Mouse (Mus musculus) limb, embryonic 12.5 days (tissue): ENCODE measurements around the gene Qrich2. TPM values are rescaled to one million over a fixed set of nuclear protein-coding genes. Genes with fewer than 3 reads are reported as not detected.
"Not testable (repeated sequence)": the region's sequence is repeated elsewhere in the genome, so short reads cannot be mapped to it uniquely, and the experiment has no call there.

Source experiments
- ATAC-seq: fragments of 200-750 bp; cut with Nextera tagmentation; 2 replicates; pipeline ENCODE4 v1.8.0; 2017; ENCODE audit warnings: low read depth, moderate TSS enrichment; ENCODE audit not compliant: insufficient number of reproducible peaks, insufficient read depth, low FRiP score, low TSS enrichment
- H3K27ac ChIP-seq: fragments of 300-500 bp; sonication (generic); 2 replicates; pipeline ENCODE4 v1.5.1; 2016; ENCODE audit warnings: mild to moderate bottlenecking, moderate library complexity
- H3K27me3 ChIP-seq: fragments of 300-500 bp; sonication (generic); 2 replicates; pipeline ENCODE4 v1.6.1; 2016; ENCODE audit warnings: mild to moderate bottlenecking, moderate library complexity
- H3K36me3 ChIP-seq: fragments of 300-500 bp; sonication (generic); 2 replicates; pipeline ENCODE4 v1.6.1; 2016; ENCODE audit warnings: mild to moderate bottlenecking, moderate library complexity
- H3K4me1 ChIP-seq: fragments of 300-500 bp; sonication (generic); replicated peaks from 2 replicates; pipeline ENCODE4 v1.6.1; 2016
- H3K4me2 ChIP-seq: fragments of 300-500 bp; sonication (generic); 2 replicates; pipeline ENCODE4 v1.6.1; 2016; ENCODE audit warnings: mild to moderate bottlenecking, moderate library complexity
- H3K4me3 ChIP-seq: fragments of 300-500 bp; sonication (generic); replicated peaks from 2 replicates; pipeline ENCODE4 v1.5.1; 2016; ENCODE audit warnings: mild to moderate bottlenecking
- H3K9ac ChIP-seq: fragments of 300-500 bp; sonication (generic); replicated peaks from 2 replicates; pipeline ENCODE4 v1.6.1; 2016; ENCODE audit warnings: mild to moderate bottlenecking, moderate library complexity
- H3K9me3 ChIP-seq: fragments of 300-500 bp; sonication (generic); 2 replicates; pipeline ENCODE4 v1.6.1; 2016; ENCODE audit warnings: mild to moderate bottlenecking, moderate library complexity
- WGBS: fragments of 180-500 bp; shearing (Covaris S2); methylation state at CpG from one replicate; pipeline ENCODE4 v1.1.7; 2016; 5-methylcytosine and 5-hydroxymethylcytosine counted together
- polyA plus RNA-seq: library from polyadenylated mRNA; unstranded; fragments of >200 nt; fragmentation: Nextera tagmentation; extraction: Ambion mirVana; gene quantifications from 2 replicates; pipeline ENCODE4 v1.2.1, GENCODE M21; 2016

Gene Qrich2
- polyA plus RNA-seq, 1 experiment from 2014 or later = 0.35 TPM

DNA sequence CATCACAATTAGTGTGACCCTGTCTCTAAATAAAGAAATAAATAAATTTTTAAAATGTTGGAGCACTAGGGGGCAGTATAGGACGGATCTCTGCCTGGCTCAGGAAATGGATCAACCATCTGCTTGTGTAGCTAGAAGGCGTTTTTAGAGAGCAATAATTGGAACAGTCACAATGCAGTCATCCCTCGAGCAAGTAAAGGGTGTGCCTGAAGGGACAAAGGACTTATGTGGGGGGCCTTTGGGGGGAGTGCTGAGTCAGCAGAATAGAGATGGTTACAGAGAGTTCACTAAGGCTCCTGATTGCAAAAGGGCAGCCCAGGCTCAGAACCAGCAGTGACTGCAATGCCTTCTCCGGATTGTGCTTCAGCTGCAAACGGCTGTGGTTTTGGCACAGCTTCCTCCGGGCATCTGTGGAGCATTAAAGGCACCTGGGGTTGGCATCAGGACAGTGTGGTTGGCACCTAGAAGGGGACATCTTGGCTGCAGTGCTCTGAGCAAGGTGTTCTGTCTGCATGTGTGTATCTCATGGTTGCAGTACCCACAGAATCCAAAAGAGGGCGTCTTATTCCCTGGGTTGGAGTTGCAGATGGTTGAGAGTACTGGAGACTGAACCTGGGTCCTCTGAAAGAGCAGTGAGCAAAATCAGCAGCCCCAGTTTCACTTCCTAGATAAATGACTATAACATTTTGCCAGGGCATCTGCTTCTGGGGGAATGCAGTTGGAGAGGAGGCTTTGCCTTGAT, 35.1 kb upstream of the Qrich2 start:
- no peaks in the 10 kb centered on the region for H3K36me3 ChIP-seq
- H3K4me1 ChIP-seq = 0 out of 2 replicates have a peak, but pooled peaks cover 3% of the 10 kb centered on the region
- WGBS = 32% methylated on average over 7 of the region's 7 CpGs
- 0 out of 2 replicates have a peak, but pooled peaks have one; percentile 26 for ATAC-seq
- H3K4me3 ChIP-seq = no peak overlapping the region
- H3K27ac ChIP-seq = no peak overlapping the region
- H3K27me3 ChIP-seq = peaks cover 4% of the 10 kb centered on the region; the same call in 1 of the 2 replicates
- H3K4me2 ChIP-seq = no peak overlapping the region
- no peaks in the 10 kb centered on the region for H3K9me3 ChIP-seq
- H3K9ac ChIP-seq = no peak overlapping the region

DNA sequence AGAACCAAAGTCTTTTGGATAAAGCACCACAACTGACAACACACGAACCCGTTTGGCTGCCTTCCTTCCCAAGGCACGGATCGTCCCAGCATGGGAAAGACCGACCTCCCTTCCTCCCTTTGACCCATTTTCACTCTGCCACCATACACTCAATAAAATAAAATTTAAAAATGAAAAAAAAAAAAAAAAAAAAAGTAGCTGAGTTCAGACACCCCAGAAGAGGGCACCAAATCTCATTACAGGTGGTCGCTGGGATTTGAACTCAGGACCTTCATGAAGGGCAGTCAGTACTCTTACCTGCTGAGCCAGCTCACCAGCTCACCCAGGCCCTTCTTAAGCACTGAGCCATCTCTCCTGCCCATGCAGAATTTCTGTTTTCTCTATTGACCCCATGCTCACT, 33.0 kb upstream of the Qrich2 start:
- peaks cover 7% of the 10 kb centered on the region; the same call in 1 of the 2 replicates for H3K4me1 ChIP-seq
- peaks cover 4% of the 10 kb centered on the region; the same call in 1 of the 2 replicates for H3K27me3 ChIP-seq
- no peak for ATAC-seq
- no peaks in the 10 kb centered on the region for H3K36me3 ChIP-seq
- H3K4me2 ChIP-seq = peak overlapping the region; percentile 48
- H3K27ac ChIP-seq = no peak overlapping the region
- H3K4me3 ChIP-seq = peak overlapping the region; percentile 27; the same call in 1 of the 2 replicates
- H3K9ac ChIP-seq = no peak overlapping the region
- WGBS = 35% methylated on average over 6 of the region's 6 CpGs
- no peaks in the 10 kb centered on the region for H3K9me3 ChIP-seq

DNA sequence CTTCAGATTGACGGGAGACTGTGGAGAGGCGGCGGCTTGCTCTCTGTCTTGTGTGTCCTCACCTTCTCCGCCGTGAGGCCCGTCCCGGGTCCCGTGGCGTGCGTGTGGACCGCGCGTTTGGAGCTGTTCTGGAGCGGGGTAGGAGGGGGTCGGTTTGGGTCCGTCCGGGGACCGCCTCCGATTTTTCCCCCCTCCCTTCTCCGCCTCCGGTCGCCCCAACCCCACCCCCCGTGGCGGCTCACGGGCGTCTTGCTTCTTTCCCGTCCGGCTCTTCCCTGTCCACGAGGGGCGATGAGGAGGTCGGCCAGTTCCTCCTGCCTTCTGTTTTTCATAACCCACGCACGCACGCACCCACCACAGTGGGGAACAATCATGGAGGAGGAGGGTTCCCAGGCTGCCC, 32.6 kb upstream of the Qrich2 start:
- Histone ChIP-seq H3K9me3 (no peaks in the 10 kb centered on the region), H3K36me3 (no peaks in the 10 kb centered on the region), H3K4me2 (peak overlapping the region; percentile 48), H3K4me1 (peaks cover 7% of the 10 kb centered on the region; the same call in 1 of the 2 replicates), H3K27me3 (peaks cover 4% of the 10 kb centered on the region; the same call in 1 of the 2 replicates), H3K4me3 (peak overlapping the region; percentile 27), H3K9ac (peak overlapping the region; percentile 44; the same call in 1 of the 2 replicates), H3K27ac (no peak overlapping the region)
- no peak for ATAC-seq
- WGBS = 31% methylated on average over 33 of the region's 34 CpGs

DNA sequence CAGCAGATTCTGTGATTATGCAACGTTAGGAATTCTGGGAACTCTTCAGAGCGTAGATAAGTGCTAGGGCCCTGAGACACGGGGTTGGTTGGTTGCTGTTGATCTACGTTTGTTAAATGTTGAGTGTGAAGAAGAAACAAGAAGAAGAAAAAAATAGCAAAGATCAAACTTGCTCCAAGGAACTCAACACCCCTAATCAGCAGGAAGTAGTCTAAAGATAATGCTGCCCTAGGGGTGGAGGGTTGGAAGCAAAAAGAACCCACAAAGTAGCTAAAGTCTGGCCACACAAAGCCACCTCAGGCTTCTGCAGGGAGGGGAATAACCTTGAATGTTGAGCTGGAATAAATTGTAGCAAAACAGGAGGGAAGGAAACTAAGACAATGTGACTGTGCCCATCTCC, 31.3 kb upstream of the Qrich2 start:
- Histone ChIP-seq H3K4me2 (no peak overlapping the region), H3K36me3 (no peaks in the 10 kb centered on the region), H3K9ac (no peak overlapping the region), H3K27me3 (peaks cover 4% of the 10 kb centered on the region; the same call in 1 of the 2 replicates), H3K27ac (no peak overlapping the region), H3K9me3 (no peaks in the 10 kb centered on the region), H3K4me1 (peaks cover 7% of the 10 kb centered on the region; the same call in 1 of the 2 replicates), H3K4me3 (no peak overlapping the region)
- 89% methylated on average over 4 of the region's 4 CpGs for WGBS
- ATAC-seq = no peak

DNA sequence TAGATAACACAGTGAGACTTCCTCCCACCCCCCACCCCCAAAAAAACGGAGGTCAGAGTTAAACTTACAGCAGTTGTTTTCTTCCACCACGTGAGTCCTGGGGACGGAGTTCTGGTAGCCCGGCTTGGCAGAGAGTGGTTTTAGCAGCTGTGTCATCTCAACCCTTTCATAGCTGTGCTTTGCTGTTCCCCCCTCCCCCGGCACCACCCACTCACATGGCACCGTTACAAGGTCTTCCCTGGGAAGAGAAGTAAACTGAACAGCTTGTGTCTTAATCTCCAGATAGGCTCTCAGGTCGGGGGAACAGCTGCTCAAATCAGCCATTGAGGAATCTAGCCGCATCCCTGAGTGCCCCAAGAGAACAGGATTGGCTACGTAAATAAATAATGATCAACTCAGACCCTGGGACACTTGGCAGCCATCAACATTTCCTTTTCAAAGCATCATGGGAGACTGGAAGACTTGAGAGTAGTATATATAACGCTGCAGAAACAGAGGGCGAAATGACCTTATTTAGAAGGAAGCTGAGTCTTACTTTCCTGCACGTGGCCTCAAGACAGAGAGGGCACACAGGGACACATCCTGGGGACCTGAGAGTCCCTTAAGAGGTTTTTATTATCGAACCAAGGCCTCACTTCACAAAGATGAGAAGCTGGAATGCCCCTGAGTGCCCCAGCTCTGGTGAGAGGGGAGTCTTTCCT, 28.6 kb upstream of the Qrich2 start:
- Histone ChIP-seq H3K9ac (0 out of 2 replicates have a peak overlapping the region, but pooled peaks have one; percentile 8), H3K27me3 (peaks cover 4% of the 10 kb centered on the region; the same call in 1 of the 2 replicates), H3K27ac (peak overlapping the region; percentile 50; the same call in 1 of the 2 replicates), H3K4me2 (no peak overlapping the region), H3K9me3 (no peaks in the 10 kb centered on the region), H3K36me3 (no peaks in the 10 kb centered on the region), H3K4me3 (no peak overlapping the region), H3K4me1 (peaks cover 9% of the 10 kb centered on the region)
- no peak for ATAC-seq
- WGBS = 72% methylated on average over 13 of the region's 13 CpGs

DNA sequence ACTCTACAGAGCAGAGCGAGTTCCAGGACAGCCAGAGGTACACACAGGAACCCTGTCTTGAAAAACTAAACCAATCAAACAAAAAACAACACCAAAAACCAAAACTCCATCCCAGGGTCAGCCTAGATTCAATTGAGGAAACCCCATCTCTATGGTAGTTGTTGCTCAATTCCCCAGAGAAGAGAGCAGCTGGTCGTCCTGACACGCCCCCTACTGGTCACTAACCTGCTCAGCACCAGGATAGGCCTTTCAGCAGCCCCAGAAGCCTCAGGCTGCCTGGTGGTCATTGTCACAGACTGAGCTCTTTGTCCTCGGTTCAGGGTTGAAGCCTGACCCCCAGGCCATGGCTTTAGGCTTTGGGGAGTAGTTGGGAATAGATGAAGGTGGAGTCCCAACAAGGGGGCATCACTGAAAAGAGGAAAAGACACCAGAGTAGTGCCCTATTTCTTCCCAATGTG, 27.8 kb upstream of the Qrich2 start, which contains the start of gene Prpsap1:
Gene Prpsap1 (minus strand): TSS at position 408 of the 458 bp plus-strand sequence.
- 0 out of 2 replicates have a peak within 1 kb of the TSS, but pooled peaks have one; percentile 8 for H3K9ac ChIP-seq
- ATAC-seq = no peak
- H3K27ac ChIP-seq = peak within 1 kb of the TSS; percentile 50; the same call in 1 of the 2 replicates
- no peaks in the 10 kb centered on the region for H3K36me3 ChIP-seq
- WGBS = 24% methylated on average over 4 of the region's 4 CpGs
- peaks cover 14% of the 10 kb centered on the region for H3K4me1 ChIP-seq
- peaks cover 4% of the 10 kb centered on the region; the same call in 1 of the 2 replicates for H3K27me3 ChIP-seq
- H3K4me2 ChIP-seq = no peak within 1 kb of the TSS
- H3K9me3 ChIP-seq = no peaks in the 10 kb centered on the region
- no peak within 1 kb of the TSS for H3K4me3 ChIP-seq

DNA sequence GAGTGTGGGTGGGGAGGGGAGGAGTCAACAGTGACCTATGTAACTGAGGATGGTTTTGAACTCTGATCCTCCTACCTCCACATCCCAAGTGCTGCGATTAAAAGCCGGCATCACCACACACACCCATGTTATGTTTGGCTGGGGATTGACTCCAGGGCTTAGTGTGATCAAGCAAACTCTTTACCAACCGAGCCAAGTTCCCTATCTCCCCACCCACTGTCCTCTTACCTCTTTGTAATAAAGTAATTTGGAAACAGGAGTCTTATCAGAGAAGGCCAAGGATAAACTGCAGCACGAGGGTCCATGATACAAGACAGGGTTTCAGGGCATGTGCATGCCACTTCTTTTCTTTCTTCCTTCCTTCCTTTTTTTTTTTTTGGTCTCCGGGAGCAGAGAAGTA, 27.1 kb upstream of the Qrich2 start:
- H3K4me2 ChIP-seq = no peak overlapping the region
- H3K9ac ChIP-seq = no peak overlapping the region
- peaks cover 12% of the 10 kb centered on the region for H3K4me1 ChIP-seq
- H3K4me3 ChIP-seq = no peak overlapping the region
- WGBS = 84% methylated on average over 5 of the region's 5 CpGs
- no peak for ATAC-seq
- H3K27ac ChIP-seq = no peak overlapping the region
- no peaks in the 10 kb centered on the region for H3K9me3 ChIP-seq
- H3K27me3 ChIP-seq = peaks cover under 1% of the 10 kb centered on the region; the same call in 1 of the 2 replicates
- peaks cover 4% of the 10 kb centered on the region; the same call in 1 of the 2 replicates for H3K36me3 ChIP-seq

DNA sequence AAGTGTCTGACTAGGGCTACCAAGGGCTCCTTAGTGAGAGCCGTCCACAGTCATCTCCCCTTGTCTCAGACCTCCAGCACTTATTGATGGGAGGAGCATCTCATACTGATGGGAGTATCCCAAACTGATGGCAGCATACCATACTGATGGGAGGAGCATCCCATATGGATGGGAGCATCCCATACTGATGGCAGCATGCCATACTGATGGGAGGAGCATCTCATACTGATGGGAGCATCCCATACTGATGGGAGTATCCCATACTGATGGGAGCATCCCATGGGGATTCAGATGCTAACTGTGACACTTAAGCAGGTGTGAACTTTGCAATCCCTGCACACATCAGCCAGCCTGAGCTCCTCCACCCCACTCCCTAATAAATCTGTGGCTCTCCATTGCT, 26.5 kb upstream of the Qrich2 start:
- Histone ChIP-seq H3K4me1 (peaks cover 12% of the 10 kb centered on the region), H3K36me3 (peaks cover 11% of the 10 kb centered on the region)
- H3K9ac ChIP-seq, H3K4me2 ChIP-seq, H3K9me3 ChIP-seq, H3K27me3 ChIP-seq, H3K27ac ChIP-seq, H3K4me3 ChIP-seq, ATAC-seq: not testable (repeated sequence)
- WGBS = 71% methylated on average over 1 of the region's 1 CpGs

DNA sequence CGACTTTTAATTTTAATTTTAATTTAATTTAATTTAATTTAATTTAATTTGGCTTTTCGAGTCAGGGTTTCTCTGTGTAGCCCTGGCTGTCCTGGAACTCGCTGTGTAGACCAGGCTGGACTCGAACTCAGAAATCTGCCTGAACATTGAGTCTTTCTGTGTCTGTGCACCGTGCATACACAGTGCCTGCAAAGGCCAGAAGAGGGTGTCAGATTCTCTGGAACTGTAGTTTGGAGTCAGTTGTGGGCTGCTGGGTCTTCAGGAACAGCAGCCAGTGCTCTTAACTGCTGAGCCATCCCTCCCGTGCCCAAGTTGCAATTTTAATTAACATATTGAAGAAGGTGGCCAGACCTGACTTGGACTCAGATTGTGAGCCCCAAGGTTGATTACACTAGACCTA, 25.3 kb upstream of the Qrich2 start:
- H3K4me3 ChIP-seq = no peak overlapping the region
- H3K27ac ChIP-seq = no peak overlapping the region
- H3K4me2 ChIP-seq = peak overlapping the region; percentile 70
- 74% methylated on average over 6 of the region's 6 CpGs for WGBS
- H3K4me1 ChIP-seq = peaks cover 12% of the 10 kb centered on the region
- H3K9me3 ChIP-seq = no peaks in the 10 kb centered on the region
- no peak for ATAC-seq
- H3K27me3 ChIP-seq = no peaks in the 10 kb centered on the region
- peaks cover 22% of the 10 kb centered on the region for H3K36me3 ChIP-seq
- H3K9ac ChIP-seq = no peak overlapping the region

DNA sequence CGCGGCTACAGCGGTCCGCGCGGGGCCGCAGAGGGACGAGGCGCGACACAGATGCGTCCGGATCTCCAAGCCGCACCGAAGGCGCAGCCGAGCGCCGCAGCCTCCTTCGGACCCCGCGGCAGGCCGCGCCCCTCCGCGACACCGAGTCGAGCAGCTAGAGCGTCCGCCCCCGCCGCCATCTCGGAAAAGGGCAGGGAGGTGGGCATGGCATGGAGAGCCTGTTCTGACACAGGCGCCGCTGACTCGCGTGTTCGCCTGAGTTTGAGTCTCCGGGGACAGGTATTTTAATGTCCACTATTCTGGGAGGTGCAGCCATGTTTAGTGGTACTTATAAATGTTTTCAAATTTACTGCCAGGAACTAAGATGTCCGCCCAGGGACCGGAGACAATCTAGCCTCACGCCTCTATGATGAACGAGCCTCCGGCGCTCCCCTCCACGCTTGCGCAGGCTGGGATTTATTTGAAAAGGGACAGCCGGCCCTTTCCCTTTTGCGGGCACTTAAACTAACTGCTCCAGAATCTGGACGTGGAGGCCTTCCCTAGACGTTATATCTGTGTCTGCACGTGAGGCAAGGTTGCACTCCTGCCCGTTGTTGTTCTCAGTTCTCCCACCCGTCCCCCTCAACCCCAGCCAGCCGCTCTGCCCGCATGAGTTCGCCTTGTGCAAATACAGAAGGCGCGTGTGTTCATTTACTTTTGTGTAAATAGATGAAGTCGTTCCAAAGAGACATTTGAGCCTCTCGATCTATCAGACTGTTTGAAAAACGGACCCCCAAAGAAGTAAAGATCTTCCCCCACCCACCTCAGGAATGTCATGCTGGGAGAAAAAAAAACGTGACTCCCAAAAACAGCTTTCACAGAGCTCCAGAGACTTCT, 24.4 kb upstream of the Qrich2 start:
- Histone ChIP-seq H3K4me3 (peak overlapping the region; percentile 98), H3K27ac (peak overlapping the region; percentile 91), H3K9ac (peak overlapping the region; percentile 98), H3K9me3 (no peaks in the 10 kb centered on the region), H3K27me3 (no peaks in the 10 kb centered on the region), H3K36me3 (peaks cover 31% of the 10 kb centered on the region), H3K4me2 (peak overlapping the region; percentile 70), H3K4me1 (peaks cover 12% of the 10 kb centered on the region)
- whole genome bisulfite sequencing = under 1% methylated on average over 62 of the region's 62 CpGs
- ATAC-seq = peak; percentile 87
